Mouse (Mus musculus): ENCODE data around the gene Adgrg7.

- no peak for TF ChIP-seq CTCF (IDR thresholded peaks at IDR 0.05; ENCODE audit: control insufficient read depth, insufficient read depth, insufficient read length)
- no peak for TF ChIP-seq CEBPB (IDR thresholded peaks at IDR 0.05; ENCODE audit: low read depth)
- TF ChIP-seq FOSL1 (IDR thresholded peaks at IDR 0.05; ENCODE audit: insufficient read depth, low read length, poor library complexity, severe bottlenecking) = no peak
- TF ChIP-seq MAX (IDR thresholded peaks at IDR 0.05) = no peak
- no peak for TF ChIP-seq USF1 (IDR thresholded peaks at IDR 0.05; ENCODE audit: low read depth)
Measured at GRCm38 (mm10) chr16:56719031-56719430, 76.6 kb downstream of the Adgrg7 start.

Measured in C2C12 (cell line).